Mouse (Mus musculus): ENCODE results near the gene Slc4a5. TPM values are rescaled to one million over a fixed set of nuclear protein-coding genes. Genes with fewer than 3 reads are reported as not detected.

Gene Slc4a5
- total RNA-seq, 2 experiments from 2014 or later, result 0.02 TPM; not detected in 1

GRCm38 (mm10) chr6:83215002-83215666, 4.5 kb upstream of the Slc4a5 start:
- ATAC-seq (ENCODE audit: poor library complexity, severe bottlenecking), result peak; percentile 67

GRCm38 (mm10) chr6:83231486-83231885, 11.9 kb downstream of the Slc4a5 start:
- no peak for ATAC-seq (ENCODE audit: poor library complexity, severe bottlenecking)

GRCm38 (mm10) chr6:83233306-83233705, 13.7 kb downstream of the Slc4a5 start:
- ATAC-seq (ENCODE audit: poor library complexity, severe bottlenecking), result no peak

GRCm38 (mm10) chr6:83234280-83234741, 14.7 kb downstream of the Slc4a5 start:
- ATAC-seq (ENCODE audit: poor library complexity, severe bottlenecking), result no peak

GRCm38 (mm10) chr6:83237123-83237522, 17.5 kb downstream of the Slc4a5 start:
- ATAC-seq (ENCODE audit: poor library complexity, severe bottlenecking), result no peak

GRCm38 (mm10) chr6:83244422-83245061, 24.9 kb downstream of the Slc4a5 start:
- no peak for ATAC-seq (ENCODE audit: poor library complexity, severe bottlenecking)

GRCm38 (mm10) chr6:83245134-83245533, 25.5 kb downstream of the Slc4a5 start:
- ATAC-seq (ENCODE audit: poor library complexity, severe bottlenecking), result no peak

- ATAC-seq (ENCODE audit: poor library complexity, severe bottlenecking), result no peak
Observed at GRCm38 (mm10) chr6:83245997-83246396, 26.4 kb downstream of the Slc4a5 start.

- no peak for ATAC-seq (ENCODE audit: poor library complexity, severe bottlenecking)
Observed at GRCm38 (mm10) chr6:83246750-83247149, 27.1 kb downstream of the Slc4a5 start.

- ATAC-seq (ENCODE audit: poor library complexity, severe bottlenecking), result no peak
Observed at GRCm38 (mm10) chr6:83247153-83247552, 27.5 kb downstream of the Slc4a5 start.

GRCm38 (mm10) chr6:83254242-83254641, 34.6 kb downstream of the Slc4a5 start:
- ATAC-seq (ENCODE audit: poor library complexity, severe bottlenecking), result no peak

- ATAC-seq (ENCODE audit: poor library complexity, severe bottlenecking), result no peak
Observed at GRCm38 (mm10) chr6:83264516-83264915, 44.9 kb downstream of the Slc4a5 start.

GRCm38 (mm10) chr6:83265253-83265652, 45.6 kb downstream of the Slc4a5 start:
- no peak for ATAC-seq (ENCODE audit: poor library complexity, severe bottlenecking)

GRCm38 (mm10) chr6:83265653-83266052, 46.0 kb downstream of the Slc4a5 start:
- no peak for ATAC-seq (ENCODE audit: poor library complexity, severe bottlenecking)

- no peak for ATAC-seq (ENCODE audit: poor library complexity, severe bottlenecking)
Observed at GRCm38 (mm10) chr6:83267616-83268015, 48.0 kb downstream of the Slc4a5 start.

- peak; percentile 77 for ATAC-seq (ENCODE audit: poor library complexity, severe bottlenecking)
Observed at GRCm38 (mm10) chr6:83268144-83269010, 48.7 kb downstream of the Slc4a5 start.

- ATAC-seq (ENCODE audit: poor library complexity, severe bottlenecking), result peak; percentile 95
Observed at GRCm38 (mm10) chr6:83273733-83274132, 54.1 kb downstream of the Slc4a5 start.

- ATAC-seq (ENCODE audit: poor library complexity, severe bottlenecking), result no peak
Observed at GRCm38 (mm10) chr6:83277151-83277550, 57.5 kb downstream of the Slc4a5 start.

GRCm38 (mm10) chr6:83278881-83279280, 59.3 kb downstream of the Slc4a5 start:
- ATAC-seq (ENCODE audit: poor library complexity, severe bottlenecking), result no peak; the same call in 1 of the 2 replicates

- no peak for ATAC-seq (ENCODE audit: poor library complexity, severe bottlenecking)
Observed at GRCm38 (mm10) chr6:83280256-83280955, 60.8 kb downstream of the Slc4a5 start.
